Mouse (Mus musculus) natural killer cell, adult 2 months (primary cell): ENCODE measurements around the gene Olfr481.

ENCODE experiments used
- DNase-seq, 2 experiments: peaks; one replicate each; pipeline ENCODE4 v3.0.0; 2022; ENCODE audit warnings: low spot score in 2 of 2

Olfr481 gene

GRCm38 (mm10) chr7:108079555-108079954 lies at the start of gene Olfr481:
Olfr481 (plus strand) TSS chr7:108079855.
- DNase-seq = no peak

- no peak for DNase-seq
These were observed 45.8 kb upstream of the Olfr481 start, which contains the start of gene Olfr478 for GRCm38 (mm10) chr7:108033889-108034288. Olfr478 (minus strand) TSS chr7:108033989.

GRCm38 (mm10) chr7:108050393-108050792 lies 29.3 kb upstream of the Olfr481 start, which contains the start of gene Olfr479:
Olfr479 (plus strand) TSS chr7:108050693.
- DNase-seq = no peak

- DNase-seq = no peak
These were observed 12.4 kb upstream of the Olfr481 start, which contains the start of gene Olfr480 for GRCm38 (mm10) chr7:108067246-108067645. Olfr480 (minus strand) TSS chr7:108067346.

- no peak for DNase-seq
These were observed 17.8 kb downstream of the Olfr481 start, which contains the start of gene Olfr482 for GRCm38 (mm10) chr7:108097486-108097885. Olfr482 (minus strand) TSS chr7:108097586.

- no peak for DNase-seq
These were observed 20.9 kb downstream of the Olfr481 start, which contains the start of gene Olfr483 for GRCm38 (mm10) chr7:108100549-108100948. Olfr483 (plus strand) TSS chr7:108100849.

GRCm38 (mm10) chr7:108120681-108121080 lies 41.0 kb downstream of the Olfr481 start:
- DNase-seq = no peak

GRCm38 (mm10) chr7:108121416-108121815 lies 41.8 kb downstream of the Olfr481 start:
- no peak for DNase-seq

GRCm38 (mm10) chr7:108127349-108127748 lies 47.7 kb downstream of the Olfr481 start, which contains the start of gene Olfr484:
Olfr484 (minus strand) TSS chr7:108127449.
- DNase-seq = no peak
